Comparison of ENCODE assay signal across 8 mouse cellular contexts in genomic region chr5:33628820-33629300, GRCm38 (mm10). TPM values are rescaled to one million over a fixed set of nuclear protein-coding genes. Genes with fewer than 3 reads are reported as not detected.
DNase-seq lines count a peak whose midpoint lies in the region; ATAC-seq and TF ChIP-seq lines count a peak whose summit lies in the region.

No protein-coding gene starts in this region.

- H3K4me3 ChIP-seq in liver, postnatal 0 days (ENCODE audit: low read depth, low read length) = peak overlapping the region; percentile 68
- peak overlapping the region; percentile 78 for H3K4me3 ChIP-seq in neural tube, embryonic 14.5 days (ENCODE audit: low read depth, low read length)

- H3K27me3 ChIP-seq in liver, postnatal 0 days (ENCODE audit: insufficient read depth, low read length) = no peaks in the 10 kb centered on the region
- H3K27me3 ChIP-seq in neural tube, embryonic 14.5 days (ENCODE audit: control insufficient read depth, insufficient read depth, low read length) = no peaks in the 10 kb centered on the region

- TF ChIP-seq CTCF in liver, postnatal 0 days (IDR thresholded peaks at IDR 0.05; ENCODE audit: low read depth) = no peak

- H3K4me2 ChIP-seq in liver, postnatal 0 days (ENCODE audit: low read depth, low read length) = peak overlapping the region; percentile 92
- H3K4me2 ChIP-seq in neural tube, embryonic 14.5 days (ENCODE audit: low read depth, low read length) = peak overlapping the region; percentile 90

- H3K9me3 ChIP-seq in liver, postnatal 0 days (ENCODE audit: low read length) = no peaks in the 10 kb centered on the region
- H3K9me3 ChIP-seq in neural tube, embryonic 14.5 days (ENCODE audit: control insufficient read depth, low read length) = no peaks in the 10 kb centered on the region

- H3K27ac ChIP-seq in liver, postnatal 0 days (ENCODE audit: low read depth) = peak overlapping the region; percentile 85
- peak overlapping the region; percentile 90 for H3K27ac ChIP-seq in neural tube, embryonic 14.5 days (ENCODE audit: low read depth, low read length)

- peak overlapping the region; percentile 88 for H3K9ac ChIP-seq in liver, postnatal 0 days (replicated peaks)
- H3K9ac ChIP-seq in neural tube, embryonic 14.5 days (replicated peaks; ENCODE audit: low read depth, low read length) = peak overlapping the region; percentile 73

- peak; percentile 5; the same call in 1 of the 2 replicates for ATAC-seq in granulocyte monocyte progenitor cell, adult 5-6 weeks (replicated peaks; ENCODE audit: poor library complexity, severe bottlenecking)
- ATAC-seq in liver, postnatal 0 days = peak; percentile 33
- ATAC-seq in neural tube, embryonic 14.5 days (ENCODE audit: low read depth) = no peak
- no peak; the same call in 1 of the 2 replicates for ATAC-seq in monocyte, adult 5-6 weeks (replicated peaks; ENCODE audit: insufficient number of reproducible peaks, low FRiP score, low TSS enrichment, poor library complexity, severe bottlenecking)

- TF ChIP-seq EP300 in liver, postnatal 0 days (IDR thresholded peaks at IDR 0.05; ENCODE audit: low read depth) = no peak

- under 1% methylated on average over 24 of the region's 24 CpGs for WGBS in liver, postnatal 0 days (ENCODE audit: insufficient replicate concordance)
- WGBS in neural tube, embryonic 14.5 days = under 1% methylated on average over 24 of the region's 24 CpGs

- DNase-seq in CD4-positive, CD25-positive, alpha-beta regulatory T cell, adult 2 months (ENCODE audit: low read depth, low spot score) = peak; percentile 76
- DNase-seq in Muller cell, postnatal 12 days (ENCODE audit: inconsistent ontology term) = peak; percentile 82
- DNase-seq in embryo, embryonic 9.5 days (ENCODE audit: extremely low spot score) = peak; percentile 71
- peak; percentile 57 for DNase-seq in kidney, adult 9 months
- peak; percentile 70 for DNase-seq in liver, postnatal 0 days

- no peaks in the 10 kb centered on the region for H3K36me3 ChIP-seq in liver, postnatal 0 days (replicated peaks; ENCODE audit: insufficient read depth, low read length)
- no peaks in the 10 kb centered on the region for H3K36me3 ChIP-seq in neural tube, embryonic 14.5 days (ENCODE audit: control insufficient read depth, insufficient read depth, low read length)

- H3K4me1 ChIP-seq in liver, postnatal 0 days (ENCODE audit: insufficient read depth) = peaks cover 23% of the 10 kb centered on the region
- H3K4me1 ChIP-seq in neural tube, embryonic 14.5 days (ENCODE audit: control insufficient read depth, insufficient read depth, low read length) = peaks cover 11% of the 10 kb centered on the region

RNA-seq across cellular contexts. Expression of gene Fam53a, which starts 0.6 kb away (rescaled TPM):
- total RNA-seq in granulocyte monocyte progenitor cell, adult 5-6 weeks (2014; fragmentation: Nextera tagmentation) = 23.7 and 40.1 TPM in 2 replicates
- 15.7 and 16.1 TPM in 2 replicates for total RNA-seq in granulocyte monocyte progenitor cell, adult 5-6 weeks (2017)
- polyA plus RNA-seq in liver, postnatal 0 days (2015; fragmentation: Nextera tagmentation; extraction: Ambion mirVana) = 20.5 and 21.0 TPM in 2 replicates
- polyA plus RNA-seq in neural tube, embryonic 14.5 days (2014; fragmentation: Nextera tagmentation; extraction: Ambion mirVana) = 26.8 and 35.0 TPM in 2 replicates
- total RNA-seq in monocyte, adult 5-6 weeks (2017) = 12.5 to 25.0 TPM (median 16.3 TPM) in 3 replicates

RNA-seq across cellular contexts. Expression of gene Gm9903, which starts 0.9 kb away (rescaled TPM):
- total RNA-seq in granulocyte monocyte progenitor cell, adult 5-6 weeks (2014; fragmentation: Nextera tagmentation) = 0.75 TPM in 1 of 2 replicates, not detected in the other
- total RNA-seq in granulocyte monocyte progenitor cell, adult 5-6 weeks (2017) = 0.15 and 0.30 TPM in 2 replicates
- polyA plus RNA-seq in liver, postnatal 0 days (2015; fragmentation: Nextera tagmentation; extraction: Ambion mirVana) = 0.06 and 0.20 TPM in 2 replicates
- 0.60 and 0.89 TPM in 2 replicates for polyA plus RNA-seq in neural tube, embryonic 14.5 days (2014; fragmentation: Nextera tagmentation; extraction: Ambion mirVana)
- 2.0 TPM in 1 of 3 replicates, not detected in the others for total RNA-seq in monocyte, adult 5-6 weeks (2017)

RNA-seq across cellular contexts. Expression of gene Slbp, which starts 23.5 kb away (rescaled TPM):
- total RNA-seq in granulocyte monocyte progenitor cell, adult 5-6 weeks (2014; fragmentation: Nextera tagmentation) = 154 and 174 TPM in 2 replicates
- 251 and 253 TPM in 2 replicates for total RNA-seq in granulocyte monocyte progenitor cell, adult 5-6 weeks (2017)
- polyA plus RNA-seq in liver, postnatal 0 days (2015; fragmentation: Nextera tagmentation; extraction: Ambion mirVana) = 144 and 150 TPM in 2 replicates
- polyA plus RNA-seq in neural tube, embryonic 14.5 days (2014; fragmentation: Nextera tagmentation; extraction: Ambion mirVana) = 116 and 118 TPM in 2 replicates
- total RNA-seq in monocyte, adult 5-6 weeks (2017) = 195 to 235 TPM (median 203 TPM) in 3 replicates

RNA-seq across cellular contexts. Expression of gene Tacc3, which starts 29.1 kb away (rescaled TPM):
- total RNA-seq in granulocyte monocyte progenitor cell, adult 5-6 weeks (2014; fragmentation: Nextera tagmentation) = 79.1 and 81.0 TPM in 2 replicates
- 186 and 201 TPM in 2 replicates for total RNA-seq in granulocyte monocyte progenitor cell, adult 5-6 weeks (2017)
- polyA plus RNA-seq in liver, postnatal 0 days (2015; fragmentation: Nextera tagmentation; extraction: Ambion mirVana) = 64.2 and 67.0 TPM in 2 replicates
- 18.7 and 26.3 TPM in 2 replicates for polyA plus RNA-seq in neural tube, embryonic 14.5 days (2014; fragmentation: Nextera tagmentation; extraction: Ambion mirVana)
- 24.9 to 30.8 TPM (median 27.7 TPM) in 3 replicates for total RNA-seq in monocyte, adult 5-6 weeks (2017)

RNA-seq across cellular contexts. Expression of gene Tmem129, which starts 29.4 kb away (rescaled TPM):
- total RNA-seq in granulocyte monocyte progenitor cell, adult 5-6 weeks (2014; fragmentation: Nextera tagmentation) = 15.0 and 27.7 TPM in 2 replicates
- 19.7 and 26.2 TPM in 2 replicates for total RNA-seq in granulocyte monocyte progenitor cell, adult 5-6 weeks (2017)
- polyA plus RNA-seq in liver, postnatal 0 days (2015; fragmentation: Nextera tagmentation; extraction: Ambion mirVana) = 15.8 and 16.5 TPM in 2 replicates
- 27.4 and 27.6 TPM in 2 replicates for polyA plus RNA-seq in neural tube, embryonic 14.5 days (2014; fragmentation: Nextera tagmentation; extraction: Ambion mirVana)
- 5.3 to 21.8 TPM (median 6.9 TPM) in 3 replicates for total RNA-seq in monocyte, adult 5-6 weeks (2017)

Comparison
In these comparisons a context has a peak if more than half of its experiments do, and no peak if none do; other contexts are left out.
1. ATAC-seq: peak in granulocyte monocyte progenitor cell, adult 5-6 weeks (single experiment) and liver, postnatal 0 days (single experiment); none in neural tube, embryonic 14.5 days (single experiment) and monocyte, adult 5-6 weeks (single experiment).
2. Peak in every context shown above with its lines, with median percentiles within 50 percentile points of each other: DNase-seq.